Mouse (Mus musculus) forebrain, embryonic 12.5 days (tissue): ENCODE data around the gene Zfp60. TPM values are rescaled to one million over a fixed set of nuclear protein-coding genes. Genes with fewer than 3 reads are reported as not detected.
A peak's percentile ranks its signal among the peaks of the same experiment; 100 is the strongest.

Experiments
- ATAC-seq: fragments of 200-750 bp; cut with Nextera tagmentation; 2 replicates; pipeline ENCODE4 v1.8.0; 2017; ENCODE audit warnings: moderate TSS enrichment; ENCODE audit not compliant: low FRiP score
- H3K27ac ChIP-seq: fragments of 300-500 bp; sonication (generic); 2 replicates; pipeline ENCODE4 v1.5.1; 2016; ENCODE audit warnings: mild to moderate bottlenecking
- H3K27me3 ChIP-seq: fragments of 300-500 bp; sonication (generic); 2 replicates; pipeline ENCODE4 v1.6.1; 2016; ENCODE audit warnings: mild to moderate bottlenecking
- H3K36me3 ChIP-seq: fragments of 300-500 bp; sonication (generic); replicated peaks from 2 replicates; pipeline ENCODE4 v1.6.1; 2016; ENCODE audit warnings: mild to moderate bottlenecking
- H3K4me1 ChIP-seq: fragments of 300-500 bp; sonication (generic); 2 replicates; pipeline ENCODE4 v1.6.1; 2016
- H3K4me2 ChIP-seq: fragments of 300-500 bp; sonication (generic); 2 replicates; pipeline ENCODE4 v1.6.1; 2016; ENCODE audit warnings: mild to moderate bottlenecking, moderate library complexity
- H3K4me3 ChIP-seq: fragments of 300-500 bp; sonication (generic); replicated peaks from 2 replicates; pipeline ENCODE4 v1.5.1; 2016; ENCODE audit warnings: mild to moderate bottlenecking
- H3K9ac ChIP-seq: fragments of 300-500 bp; sonication (generic); 2 replicates; pipeline ENCODE4 v1.6.1; 2016; ENCODE audit warnings: mild to moderate bottlenecking
- H3K9me3 ChIP-seq: fragments of 300-500 bp; sonication (generic); 2 replicates; pipeline ENCODE4 v1.6.1; 2016
- WGBS: fragments of 180-500 bp; shearing (Covaris S2); methylation state at CpG from one replicate; pipeline ENCODE4 v1.1.7; 2016; 5-methylcytosine and 5-hydroxymethylcytosine counted together
- polyA plus RNA-seq: library from polyadenylated mRNA; unstranded; fragments of >200 nt; fragmentation: Nextera tagmentation; extraction: Ambion mirVana; gene quantifications from 2 replicates; pipeline ENCODE4 v1.2.1, GENCODE M21; 2016

Gene Zfp60
- polyA plus RNA-seq, 1 experiment from 2014 or later = 108 TPM

DNA sequence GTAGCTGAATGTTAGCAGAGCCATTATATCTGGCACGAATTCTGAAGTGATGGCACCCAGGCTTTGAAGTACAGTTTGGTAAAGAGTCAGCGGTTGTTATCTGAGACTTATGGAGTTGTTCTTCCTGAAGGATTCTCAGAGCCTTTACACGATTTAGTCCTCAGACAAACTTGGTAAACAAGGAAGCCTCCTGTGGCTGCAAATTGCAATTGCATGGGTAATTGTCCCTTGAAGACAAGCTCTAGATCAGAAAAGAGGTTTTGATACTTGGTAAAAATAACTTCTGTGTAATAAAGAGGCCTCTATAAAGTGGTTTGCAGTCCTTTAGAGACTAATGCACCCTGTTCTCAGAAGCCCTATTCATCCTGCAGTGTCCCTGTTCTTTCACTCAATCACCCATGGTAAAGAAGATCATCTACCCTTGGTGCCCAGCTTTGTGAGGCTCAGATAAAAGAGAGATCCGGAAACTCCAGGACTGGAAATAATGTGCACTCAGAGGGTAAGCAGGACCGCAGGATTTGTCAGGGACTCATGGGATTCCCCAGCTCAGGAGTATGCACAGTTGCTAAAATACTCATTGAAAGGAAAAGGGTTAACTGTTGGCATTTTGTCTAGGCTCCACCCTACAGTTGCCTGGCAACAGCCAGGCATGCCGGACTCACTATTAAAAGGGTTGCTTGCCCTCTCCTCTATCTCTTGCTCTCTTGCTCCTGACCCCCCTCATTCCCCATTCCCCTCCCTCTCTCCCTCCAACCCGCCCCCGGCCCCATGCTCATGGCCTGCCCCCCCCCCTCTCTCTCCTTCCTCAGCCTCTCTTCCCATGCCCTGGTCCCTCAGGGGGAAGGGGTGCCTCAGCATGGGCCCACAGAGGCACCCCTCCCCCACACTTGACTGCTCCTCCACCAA is 67.0 kb downstream of the Zfp60 start:
- peak overlapping the region; percentile 89 for H3K27ac ChIP-seq
- no peak overlapping the region; the same call in 1 of the 2 replicates for H3K4me3 ChIP-seq
- no peak overlapping the region for H3K9ac ChIP-seq
- no peaks in the 10 kb centered on the region for H3K36me3 ChIP-seq
- no peaks in the 10 kb centered on the region for H3K27me3 ChIP-seq
- H3K4me1 ChIP-seq = peaks cover 44% of the 10 kb centered on the region
- H3K4me2 ChIP-seq = peak overlapping the region; percentile 39
- 19% methylated on average over 7 of the region's 8 CpGs for WGBS
- no peaks in the 10 kb centered on the region for H3K9me3 ChIP-seq
- peak; percentile 94 for ATAC-seq

DNA sequence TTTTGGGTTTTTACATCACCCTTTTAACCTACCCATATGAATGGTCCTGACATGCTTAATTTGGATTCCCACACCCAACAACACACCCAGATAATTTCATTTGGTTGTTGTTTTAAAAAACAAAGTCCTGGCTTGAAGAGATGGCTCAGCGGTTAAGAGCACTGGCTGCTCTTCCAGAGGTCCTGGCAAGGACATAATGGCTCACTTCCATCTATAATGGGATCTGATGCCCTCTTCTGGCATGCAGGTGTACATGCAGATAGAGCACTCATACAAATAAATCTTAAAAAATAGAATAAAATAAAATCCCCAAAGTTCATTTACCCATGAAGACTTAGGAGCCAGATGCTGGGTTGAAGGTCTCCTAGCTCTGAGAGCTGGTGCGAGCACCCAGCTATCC is 69.9 kb downstream of the Zfp60 start:
- WGBS = 54% methylated on average over 2 of the region's 2 CpGs

DNA sequence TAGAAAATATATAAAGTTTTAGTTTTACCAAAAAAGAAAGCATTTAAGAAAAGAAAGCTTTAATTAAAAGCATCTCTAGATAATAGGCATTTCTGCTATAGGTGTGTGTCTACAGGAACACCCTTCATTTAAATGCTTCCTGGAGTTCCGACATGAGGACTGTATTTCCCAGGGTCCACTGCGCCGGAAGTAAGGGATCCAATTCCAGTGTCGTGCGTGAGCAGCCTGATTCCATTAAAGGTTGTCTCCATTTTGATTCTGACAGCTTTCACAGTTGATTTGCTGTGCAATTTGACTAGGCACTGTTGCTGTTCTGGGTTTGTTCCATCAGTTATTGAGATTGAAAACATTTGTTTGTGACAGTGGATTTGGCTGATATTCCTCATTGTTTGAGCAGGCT is 71.8 kb downstream of the Zfp60 start:
- 75% methylated on average over 5 of the region's 5 CpGs for WGBS
- Histone ChIP-seq H3K4me2 (no peak overlapping the region), H3K36me3 (peaks cover 2% of the 10 kb centered on the region; the same call in 1 of the 2 replicates), H3K9me3 (no peaks in the 10 kb centered on the region), H3K9ac (no peak overlapping the region), H3K27ac (no peak overlapping the region), H3K4me3 (no peak overlapping the region), H3K27me3 (no peaks in the 10 kb centered on the region), H3K4me1 (peaks cover 32% of the 10 kb centered on the region)
- no peak for ATAC-seq

More for the DNA sequence above, 69.9 kb downstream of the Zfp60 start:
- ATAC-seq = no peak
- H3K4me3 ChIP-seq = no peak overlapping the region
- H3K9me3 ChIP-seq = no peaks in the 10 kb centered on the region
- no peak overlapping the region for H3K9ac ChIP-seq
- peaks cover 36% of the 10 kb centered on the region for H3K4me1 ChIP-seq
- no peaks in the 10 kb centered on the region for H3K27me3 ChIP-seq
- H3K36me3 ChIP-seq = no peaks in the 10 kb centered on the region
- H3K4me2 ChIP-seq = no peak overlapping the region
- no peak overlapping the region for H3K27ac ChIP-seq

Other genes starting within 250 kb of the Zfp60 start
- gene Sertad1, start 244.5 kb upstream of the Zfp60 start, polyA plus RNA-seq = 12.9 and 13.1 TPM in 2 replicates
- 2.9 and 3.5 TPM in 2 replicates for gene Prx, start 232.1 kb upstream of the Zfp60 start, polyA plus RNA-seq
- 0.26 and 0.57 TPM in 2 replicates for gene Hipk4, start 208.1 kb upstream of the Zfp60 start, polyA plus RNA-seq
- 58.1 and 58.2 TPM in 2 replicates for gene Pld3, start 178.2 kb upstream of the Zfp60 start, polyA plus RNA-seq
- 38.7 and 39.6 TPM in 2 replicates for gene 2310022A10Rik, start 178.2 kb upstream of the Zfp60 start, polyA plus RNA-seq
- 81.2 and 84.6 TPM in 2 replicates for gene Akt2, start 139.8 kb upstream of the Zfp60 start, polyA plus RNA-seq
- 21.4 and 24.8 TPM in 2 replicates for gene Ttc9b, start 77.5 kb upstream of the Zfp60 start, polyA plus RNA-seq
- gene Map3k10, start 56.8 kb upstream of the Zfp60 start, polyA plus RNA-seq = 15.4 and 16.2 TPM in 2 replicates
- 9.6 and 10.1 TPM in 2 replicates for gene Zfp607b, start 42.0 kb upstream of the Zfp60 start, polyA plus RNA-seq
- gene Zfp626, start 75.8 kb downstream of the Zfp60 start, polyA plus RNA-seq = 2.7 and 3.2 TPM in 2 replicates
- gene Zfp59, start 107.2 kb downstream of the Zfp60 start, polyA plus RNA-seq = 11.7 TPM in 2 replicates
- 3.5 and 3.6 TPM in 2 replicates for gene Zfp607a, start 126.1 kb downstream of the Zfp60 start, polyA plus RNA-seq
- 15.4 and 15.9 TPM in 2 replicates for gene Zfp974, start 198.1 kb downstream of the Zfp60 start, polyA plus RNA-seq
- 23.7 and 26.1 TPM in 2 replicates for gene Zfp780b, start 247.8 kb downstream of the Zfp60 start, polyA plus RNA-seq